ENCODE assay signal across 17 mouse cellular contexts in genomic region chr10:96574786-96575185, GRCm38 (mm10).
"Had no signal": no experiment of that assay in that cellular context is flagged by ENCODE, and none has a peak within 500 bp of the region (broad histone marks: within the 10 kb centered on the region; RNA-seq: fewer than 3 reads in every experiment).

No protein-coding gene starts in this region.

- H3K9ac ChIP-seq: kidney, embryonic 15.5 days; liver, embryonic 15.5 days; neural tube, embryonic 13.5 days had no signal

- H3K4me3 ChIP-seq: kidney, embryonic 15.5 days; left cerebral cortex, adult 2 months; limb, embryonic 10.5 days; liver, embryonic 15.5 days; neural tube, embryonic 13.5 days had no signal

- H3K36me3 ChIP-seq: kidney, embryonic 15.5 days; limb, embryonic 10.5 days; liver, embryonic 15.5 days; neural tube, embryonic 13.5 days had no signal

- H3K27me3 ChIP-seq: kidney, embryonic 15.5 days; liver, embryonic 15.5 days; neural tube, embryonic 13.5 days had no signal

- ATAC-seq: lung, postnatal 0 days had no signal

- H3K27ac ChIP-seq: kidney, embryonic 15.5 days; left cerebral cortex, adult 2 months; limb, embryonic 10.5 days; liver, embryonic 15.5 days; macrophage; neural tube, embryonic 13.5 days had no signal

- DNase-seq: kidney, adult 2 months; kidney, postnatal 14 days; lung, adult 2 months; midbrain, embryonic 14.5 days; retina, postnatal 1 day; right cerebral cortex, postnatal 4 days; spleen, adult 18-20 months; thymus, adult 2 months; thymus, postnatal 25 days had no signal

- H3K4me1 ChIP-seq: liver, embryonic 15.5 days; neural tube, embryonic 13.5 days had no signal

- H3K4me2 ChIP-seq: kidney, embryonic 15.5 days; liver, embryonic 11.5 days; liver, embryonic 15.5 days; neural tube, embryonic 13.5 days had no signal

- H3K9me3 ChIP-seq: kidney, embryonic 15.5 days; limb, embryonic 10.5 days; liver, embryonic 15.5 days; neural tube, embryonic 13.5 days had no signal
